Mouse (Mus musculus): Measurements from ENCODE around the gene Myl12a. TPM values are rescaled to one million over a fixed set of nuclear protein-coding genes. Genes with fewer than 3 reads are reported as not detected.

Gene Myl12a
- polyA plus RNA-seq, 1 experiment from 2014 or later: 375 TPM

DNA sequence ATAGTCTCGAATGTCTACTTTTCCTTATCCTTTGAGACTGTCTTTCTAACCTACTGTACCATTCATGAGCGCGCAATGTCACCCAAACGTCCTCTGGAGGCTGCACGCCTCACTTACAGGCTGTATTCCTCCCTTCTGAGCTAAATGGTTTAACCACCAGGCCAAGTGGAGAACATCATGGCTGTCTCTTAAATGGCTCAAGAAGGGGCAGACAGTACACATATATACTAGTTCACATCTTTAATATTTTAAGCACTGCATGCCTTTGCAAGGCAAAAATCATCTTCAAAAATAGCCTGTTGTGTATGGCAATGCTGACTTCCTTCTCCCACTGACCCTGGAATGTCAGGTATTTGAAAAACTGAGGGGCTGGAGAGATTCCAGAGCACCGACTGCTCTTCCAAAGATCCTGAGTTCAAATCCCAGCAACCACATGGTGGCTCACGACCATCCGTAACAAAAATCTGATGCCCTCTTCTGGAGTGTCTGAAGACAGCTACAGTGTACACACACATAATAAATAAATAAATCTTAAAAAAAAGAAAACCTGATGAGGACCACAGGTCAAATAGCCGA is 4.2 kb downstream of the Myl12a start:
- ATAC-seq (ENCODE audit: low FRiP score): no peak

DNA sequence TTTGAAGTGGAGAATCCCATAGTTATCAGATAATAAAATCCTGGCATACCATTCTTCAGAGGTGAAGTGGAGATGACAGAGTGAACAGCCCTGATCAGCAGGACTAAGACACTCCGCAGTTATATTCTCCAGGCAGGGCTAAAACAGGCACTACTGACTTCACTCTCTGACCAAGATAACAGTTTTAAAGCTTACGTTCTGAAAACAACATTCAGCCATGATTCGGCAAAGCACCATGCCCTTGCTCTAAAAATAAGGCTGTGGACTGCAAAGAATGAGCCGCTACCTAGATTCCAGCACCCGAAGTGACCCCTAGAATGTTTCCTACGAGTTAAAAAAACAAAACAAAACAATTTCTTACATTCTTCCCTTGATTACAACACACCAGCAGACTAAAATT is 4.8 kb downstream of the Myl12a start:
- 83% methylated on average over 6 of the region's 6 CpGs for WGBS
- Histone ChIP-seq H3K9ac (ENCODE audit: low read length) (no peak overlapping the region), H3K36me3 (ENCODE audit: control insufficient read depth, insufficient read depth, low read length) (no peaks in the 10 kb centered on the region), H3K27ac (ENCODE audit: low read depth, low read length) (no peak overlapping the region), H3K4me3 (ENCODE audit: low read depth, low read length) (no peak overlapping the region), H3K4me1 (ENCODE audit: control insufficient read depth, insufficient read depth, low read length) (peaks cover 6% of the 10 kb centered on the region), H3K27me3 (ENCODE audit: control insufficient read depth, insufficient read depth, low read length) (no peaks in the 10 kb centered on the region), H3K9me3 (ENCODE audit: control insufficient read depth, low read length) (no peaks in the 10 kb centered on the region), H3K4me2 (no peak overlapping the region)
- DNase-seq (ENCODE audit: low spot score, missing footprints) (no peak), ATAC-seq (ENCODE audit: low FRiP score) (no peak)

More for the DNA sequence above, 4.2 kb downstream of the Myl12a start:
- no peak overlapping the region for H3K27ac ChIP-seq (ENCODE audit: low read depth, low read length)
- 82% methylated on average over 9 of the region's 9 CpGs for WGBS
- H3K27me3 ChIP-seq (ENCODE audit: control insufficient read depth, insufficient read depth, low read length): no peaks in the 10 kb centered on the region
- no peak for DNase-seq (ENCODE audit: low spot score, missing footprints)
- no peak overlapping the region for H3K4me2 ChIP-seq
- H3K4me1 ChIP-seq (ENCODE audit: control insufficient read depth, insufficient read depth, low read length): peaks cover 8% of the 10 kb centered on the region
- H3K9ac ChIP-seq (ENCODE audit: low read length): no peak overlapping the region
- H3K36me3 ChIP-seq (ENCODE audit: control insufficient read depth, insufficient read depth, low read length): no peaks in the 10 kb centered on the region
- H3K4me3 ChIP-seq (ENCODE audit: low read depth, low read length): no peak overlapping the region
- no peaks in the 10 kb centered on the region for H3K9me3 ChIP-seq (ENCODE audit: control insufficient read depth, low read length)

DNA sequence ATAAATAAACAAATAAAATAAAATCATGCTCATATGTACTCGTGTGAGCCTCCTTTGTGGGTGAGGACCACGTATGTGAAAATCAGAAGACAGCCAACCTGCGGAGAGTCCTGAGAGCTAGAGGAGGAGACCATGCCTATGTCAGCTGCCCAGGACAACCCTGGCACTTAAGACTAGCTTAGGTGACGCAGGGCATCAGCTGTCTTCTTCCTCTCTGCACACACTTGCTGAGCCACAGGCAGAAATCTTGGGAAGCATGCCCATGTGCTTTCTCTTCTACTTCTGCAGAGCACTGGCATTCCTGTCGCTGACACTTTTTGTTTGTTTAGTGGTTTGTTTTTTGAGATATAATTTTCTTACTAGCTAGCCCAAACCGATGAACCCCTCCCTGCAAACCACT is 7.1 kb downstream of the Myl12a start:
- Histone ChIP-seq H3K4me2 (no peak overlapping the region), H3K27ac (ENCODE audit: low read depth, low read length) (no peak overlapping the region), H3K9ac (ENCODE audit: low read length) (no peak overlapping the region), H3K9me3 (ENCODE audit: control insufficient read depth, low read length) (no peaks in the 10 kb centered on the region), H3K27me3 (ENCODE audit: control insufficient read depth, insufficient read depth, low read length) (no peaks in the 10 kb centered on the region), H3K4me3 (ENCODE audit: low read depth, low read length) (no peak overlapping the region), H3K36me3 (ENCODE audit: control insufficient read depth, insufficient read depth, low read length) (0 out of 2 replicates have a peak, but pooled peaks cover 4% of the 10 kb centered on the region), H3K4me1 (ENCODE audit: control insufficient read depth, insufficient read depth, low read length) (peaks cover 8% of the 10 kb centered on the region)
- WGBS: 93% methylated on average over 6 of the region's 6 CpGs
- ATAC-seq (ENCODE audit: low FRiP score): no peak
- no peak for DNase-seq (ENCODE audit: low spot score, missing footprints)

DNA sequence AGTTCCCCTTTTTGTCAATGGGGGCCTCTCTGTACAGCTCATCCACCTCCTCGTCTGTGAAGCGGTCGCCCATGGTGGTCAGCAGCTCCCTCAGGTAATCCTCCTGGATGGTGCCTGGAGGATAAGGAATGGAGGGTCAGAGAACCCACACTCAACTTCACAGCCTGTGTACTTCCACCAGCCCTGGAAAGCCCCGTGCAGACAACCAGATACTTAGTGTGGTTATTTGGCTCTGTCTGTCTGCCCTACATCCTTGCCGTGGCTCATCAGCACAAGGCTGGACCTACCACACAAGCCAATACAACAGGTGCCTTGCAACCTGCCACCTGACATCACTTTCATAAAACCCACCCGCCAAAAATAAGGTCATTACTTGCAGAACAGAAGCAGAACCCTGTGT is 8.0 kb downstream of the Myl12a start:
- Histone ChIP-seq H3K4me2 (no peak overlapping the region), H3K4me3 (ENCODE audit: low read depth, low read length) (no peak overlapping the region), H3K36me3 (ENCODE audit: control insufficient read depth, insufficient read depth, low read length) (0 out of 2 replicates have a peak, but pooled peaks cover 4% of the 10 kb centered on the region), H3K9me3 (ENCODE audit: control insufficient read depth, low read length) (no peaks in the 10 kb centered on the region), H3K27me3 (ENCODE audit: control insufficient read depth, insufficient read depth, low read length) (no peaks in the 10 kb centered on the region), H3K27ac (ENCODE audit: low read depth, low read length) (no peak overlapping the region), H3K9ac (ENCODE audit: low read length) (no peak overlapping the region), H3K4me1 (ENCODE audit: control insufficient read depth, insufficient read depth, low read length) (peaks cover 6% of the 10 kb centered on the region; the same call in 1 of the 2 replicates)
- no peak for ATAC-seq (ENCODE audit: low FRiP score)
- no peak for DNase-seq (ENCODE audit: low spot score, missing footprints)
- WGBS: 87% methylated on average over 6 of the region's 6 CpGs

DNA sequence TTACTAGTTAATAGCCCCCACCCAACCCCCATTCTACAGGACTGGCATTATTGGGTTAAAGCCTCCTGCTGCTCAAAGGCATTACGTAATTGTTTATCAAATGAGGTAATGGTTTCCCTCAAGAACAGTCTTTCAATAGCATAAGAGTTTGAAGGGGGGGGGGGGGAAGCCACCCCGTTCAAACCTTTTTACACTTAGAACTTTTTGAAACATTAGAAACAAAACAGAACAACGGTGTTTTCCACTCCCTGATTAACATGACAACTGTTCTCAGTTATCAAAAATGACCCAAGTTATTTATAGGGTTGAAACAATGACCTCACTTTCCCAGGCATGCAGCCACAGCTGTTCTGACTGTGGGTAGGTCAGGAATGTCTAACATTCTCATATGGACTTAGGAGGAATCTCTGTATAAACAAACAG is 9.3 kb downstream of the Myl12a start:
- DNase-seq (ENCODE audit: low spot score, missing footprints) (no peak), ATAC-seq (ENCODE audit: low FRiP score) (no peak)
- WGBS: 71% methylated on average over 3 of the region's 3 CpGs
- Histone ChIP-seq H3K9me3 (ENCODE audit: control insufficient read depth, low read length) (no peaks in the 10 kb centered on the region), H3K9ac (ENCODE audit: low read length) (no peak overlapping the region), H3K27me3 (ENCODE audit: control insufficient read depth, insufficient read depth, low read length) (no peaks in the 10 kb centered on the region), H3K4me3 (ENCODE audit: low read depth, low read length) (no peak overlapping the region), H3K27ac (ENCODE audit: low read depth, low read length) (no peak overlapping the region), H3K4me2 (no peak overlapping the region), H3K4me1 (ENCODE audit: control insufficient read depth, insufficient read depth, low read length) (peaks cover 14% of the 10 kb centered on the region), H3K36me3 (ENCODE audit: control insufficient read depth, insufficient read depth, low read length) (0 out of 2 replicates have a peak, but pooled peaks cover 4% of the 10 kb centered on the region)

DNA sequence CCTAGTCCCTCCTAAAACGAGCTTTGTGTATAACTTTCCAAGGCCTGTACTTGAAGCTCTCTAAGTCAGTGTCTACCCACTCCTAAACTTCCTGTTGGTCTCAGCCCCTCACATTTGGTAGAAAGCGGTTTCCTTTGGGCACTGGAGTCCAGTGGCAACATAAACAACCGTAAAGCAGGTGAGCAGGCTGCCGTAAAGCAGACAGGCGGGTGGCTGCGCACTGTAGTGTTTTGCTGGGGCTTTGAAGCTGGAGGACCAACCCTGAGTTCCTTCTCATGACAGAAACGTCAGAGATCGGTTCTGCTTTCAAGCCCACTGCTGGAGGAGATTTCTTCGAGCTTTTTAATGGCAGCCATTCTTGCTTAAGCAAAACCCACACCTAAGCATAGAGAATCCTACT is 10.0 kb downstream of the Myl12a start:
- Histone ChIP-seq H3K4me2 (no peak overlapping the region), H3K9ac (ENCODE audit: low read length) (no peak overlapping the region), H3K27me3 (ENCODE audit: control insufficient read depth, insufficient read depth, low read length) (no peaks in the 10 kb centered on the region), H3K9me3 (ENCODE audit: control insufficient read depth, low read length) (no peaks in the 10 kb centered on the region), H3K4me3 (ENCODE audit: low read depth, low read length) (no peak overlapping the region), H3K4me1 (ENCODE audit: control insufficient read depth, insufficient read depth, low read length) (peaks cover 14% of the 10 kb centered on the region), H3K27ac (ENCODE audit: low read depth, low read length) (no peak overlapping the region), H3K36me3 (ENCODE audit: control insufficient read depth, insufficient read depth, low read length) (0 out of 2 replicates have a peak, but pooled peaks cover 6% of the 10 kb centered on the region)
- WGBS: 88% methylated on average over 9 of the region's 9 CpGs
- DNase-seq (ENCODE audit: low spot score, missing footprints) (no peak), ATAC-seq (ENCODE audit: low FRiP score) (no peak)

DNA sequence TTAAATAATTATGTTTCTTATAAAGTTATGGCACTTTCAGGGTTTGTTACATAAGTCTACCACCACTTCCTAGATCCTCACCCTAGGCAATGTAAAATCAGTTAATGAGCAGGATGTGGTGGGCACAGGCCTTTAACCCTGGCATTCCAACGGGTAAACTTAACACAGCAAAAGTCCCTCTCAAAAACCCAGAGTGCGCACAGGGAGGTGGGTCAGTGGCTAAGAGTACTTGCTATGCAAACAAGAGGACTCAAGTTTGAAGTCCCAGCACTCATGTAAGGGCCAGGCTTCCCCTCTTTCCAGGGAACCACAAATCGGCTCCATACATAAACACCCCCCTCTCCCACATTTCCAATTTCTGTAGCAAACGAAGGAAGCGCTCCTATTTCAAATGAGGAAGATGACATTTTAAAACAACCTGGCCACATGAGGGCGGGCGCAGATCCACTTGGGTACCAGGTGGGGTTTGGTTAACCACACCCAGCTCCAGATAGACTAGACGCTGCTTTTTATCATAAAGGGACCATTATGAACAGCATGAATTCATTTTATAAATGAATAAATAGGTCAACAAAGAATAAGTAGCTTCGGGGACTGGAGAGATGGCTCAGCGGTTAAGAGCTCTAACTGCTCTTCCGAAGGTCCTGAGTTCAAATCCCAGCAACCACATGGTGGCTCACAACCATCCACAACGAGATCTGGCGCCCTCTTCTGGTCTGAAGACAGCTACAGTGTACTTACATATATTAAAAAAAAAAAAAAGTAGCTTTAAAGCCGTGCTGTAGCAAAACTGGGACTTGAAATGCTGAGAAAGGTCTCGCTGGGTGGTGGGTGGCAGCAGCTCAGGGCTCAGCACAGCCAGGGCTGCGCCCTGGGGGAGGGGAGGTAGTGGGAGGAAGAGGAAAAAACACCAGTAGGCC is 10.7 kb downstream of the Myl12a start:
- peaks cover 14% of the 10 kb centered on the region for H3K4me1 ChIP-seq (ENCODE audit: control insufficient read depth, insufficient read depth, low read length)
- no peak overlapping the region for H3K9ac ChIP-seq (ENCODE audit: low read length)
- H3K27ac ChIP-seq (ENCODE audit: low read depth, low read length): no peak overlapping the region
- ATAC-seq (ENCODE audit: low FRiP score) (no peak), DNase-seq (ENCODE audit: low spot score, missing footprints) (no peak)
- 0 out of 2 replicates have a peak, but pooled peaks cover 6% of the 10 kb centered on the region for H3K36me3 ChIP-seq (ENCODE audit: control insufficient read depth, insufficient read depth, low read length)
- no peaks in the 10 kb centered on the region for H3K27me3 ChIP-seq (ENCODE audit: control insufficient read depth, insufficient read depth, low read length)
- H3K4me3 ChIP-seq (ENCODE audit: low read depth, low read length): no peak overlapping the region
- H3K4me2 ChIP-seq: no peak overlapping the region
- H3K9me3 ChIP-seq (ENCODE audit: control insufficient read depth, low read length): no peaks in the 10 kb centered on the region
- whole genome bisulfite sequencing: 87% methylated on average over 16 of the region's 16 CpGs

DNA sequence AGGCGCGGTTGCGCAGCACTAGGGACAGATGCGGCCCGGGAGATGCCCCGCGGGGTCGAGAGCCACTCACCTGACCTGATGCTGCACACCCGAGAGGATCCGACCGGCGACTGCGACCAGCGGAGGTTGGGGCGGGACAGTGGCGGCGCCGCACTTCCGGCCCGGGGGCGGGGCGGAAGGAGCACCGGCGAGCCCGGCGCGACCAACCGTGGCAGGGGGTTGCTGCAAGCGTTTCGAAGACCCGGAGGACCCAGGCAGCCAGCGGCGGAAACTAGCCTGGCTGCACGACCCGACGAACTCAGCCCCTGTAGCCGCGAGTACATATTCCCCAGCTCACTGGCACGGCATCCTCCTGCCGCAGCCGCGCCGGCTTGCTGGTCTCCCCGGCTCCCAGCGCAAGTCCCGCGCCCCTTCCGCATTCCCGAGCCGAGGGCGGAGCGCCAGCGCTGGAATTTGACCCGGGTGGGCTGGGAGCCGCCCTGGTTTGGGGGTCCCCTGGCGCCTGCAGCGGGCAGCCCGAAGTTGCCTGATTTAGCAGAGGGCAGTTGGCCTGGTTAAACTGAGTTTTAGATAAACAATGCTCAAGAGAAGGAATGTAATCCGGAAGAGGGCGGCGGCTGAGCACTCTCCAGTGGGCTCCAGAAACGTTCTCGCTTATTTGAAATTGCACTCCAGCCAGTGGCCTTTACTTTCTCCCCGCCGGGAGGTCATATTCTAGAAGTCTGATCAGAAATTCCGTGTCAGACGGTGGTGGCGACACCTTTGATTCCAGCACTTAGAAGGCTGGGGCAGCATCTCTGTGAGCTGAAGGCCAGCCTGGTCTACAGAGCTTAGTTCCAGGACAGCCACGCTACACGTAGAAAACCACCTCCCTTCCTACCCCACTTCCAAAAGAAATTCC is 12.0 kb downstream of the Myl12a start:
- H3K4me1 ChIP-seq (ENCODE audit: control insufficient read depth, insufficient read depth, low read length): peaks cover 14% of the 10 kb centered on the region
- no peaks in the 10 kb centered on the region for H3K9me3 ChIP-seq (ENCODE audit: control insufficient read depth, low read length)
- peak overlapping the region; percentile 92 for H3K27ac ChIP-seq (ENCODE audit: low read depth, low read length)
- H3K4me2 ChIP-seq: peak overlapping the region; percentile 78
- peak; percentile 99 for DNase-seq (ENCODE audit: low spot score, missing footprints)
- H3K4me3 ChIP-seq (ENCODE audit: low read depth, low read length): peak overlapping the region; percentile 94
- peak overlapping the region; percentile 89 for H3K9ac ChIP-seq (ENCODE audit: low read length)
- ATAC-seq (ENCODE audit: low FRiP score): peak; percentile 95
- peaks cover 6% of the 10 kb centered on the region; the same call in 1 of the 2 replicates for H3K36me3 ChIP-seq (ENCODE audit: control insufficient read depth, insufficient read depth, low read length)
- no peaks in the 10 kb centered on the region for H3K27me3 ChIP-seq (ENCODE audit: control insufficient read depth, insufficient read depth, low read length)
- under 1% methylated on average over 69 of the region's 70 CpGs for WGBS
